Mouse (Mus musculus): ENCODE data around the gene Dnajc2.

GRCm38 (mm10) chr5:21743606-21744005 is 41.4 kb downstream of the Dnajc2 start:
- no peak for TF ChIP-seq CTCF (IDR thresholded peaks at IDR 0.05; ENCODE audit: low read depth)
- TF ChIP-seq EP300 (IDR thresholded peaks at IDR 0.05; ENCODE audit: low read depth): no peak
